Mouse (Mus musculus) frontal cortex, postnatal 36 days (tissue): ENCODE measurements around the gene Nfib.
A peak's percentile ranks its signal among the peaks of the same experiment; 100 is the strongest.

ENCODE experiments used
- DNase-seq, 2 experiments: peaks; one replicate each; pipeline ENCODE4 v3.0.0; 2022; ENCODE audit warnings: low spot score in 2 of 2

Nfib gene

DNA sequence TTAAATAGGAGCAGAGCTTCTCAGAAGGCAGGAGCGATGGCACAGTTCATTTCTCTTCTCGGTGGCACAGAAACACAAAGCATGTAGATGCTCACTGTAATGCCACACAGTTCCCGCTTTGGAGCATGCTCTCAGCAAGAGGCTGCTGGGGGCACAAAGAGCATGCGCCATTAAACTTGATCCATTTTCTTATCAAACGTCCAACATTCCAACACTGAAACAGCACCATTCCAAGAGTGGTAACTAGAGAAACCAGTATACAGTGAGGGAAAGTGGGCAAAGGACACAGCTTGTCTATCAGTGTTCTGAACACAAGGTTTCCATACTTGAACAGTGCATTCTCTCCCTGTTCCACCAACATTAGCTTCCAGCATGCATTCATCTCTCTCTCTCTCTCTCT lies 206.3 kb downstream of the Nfib start:
- peak in 1 of 2 experiments; percentile 54 for DNase-seq

DNA sequence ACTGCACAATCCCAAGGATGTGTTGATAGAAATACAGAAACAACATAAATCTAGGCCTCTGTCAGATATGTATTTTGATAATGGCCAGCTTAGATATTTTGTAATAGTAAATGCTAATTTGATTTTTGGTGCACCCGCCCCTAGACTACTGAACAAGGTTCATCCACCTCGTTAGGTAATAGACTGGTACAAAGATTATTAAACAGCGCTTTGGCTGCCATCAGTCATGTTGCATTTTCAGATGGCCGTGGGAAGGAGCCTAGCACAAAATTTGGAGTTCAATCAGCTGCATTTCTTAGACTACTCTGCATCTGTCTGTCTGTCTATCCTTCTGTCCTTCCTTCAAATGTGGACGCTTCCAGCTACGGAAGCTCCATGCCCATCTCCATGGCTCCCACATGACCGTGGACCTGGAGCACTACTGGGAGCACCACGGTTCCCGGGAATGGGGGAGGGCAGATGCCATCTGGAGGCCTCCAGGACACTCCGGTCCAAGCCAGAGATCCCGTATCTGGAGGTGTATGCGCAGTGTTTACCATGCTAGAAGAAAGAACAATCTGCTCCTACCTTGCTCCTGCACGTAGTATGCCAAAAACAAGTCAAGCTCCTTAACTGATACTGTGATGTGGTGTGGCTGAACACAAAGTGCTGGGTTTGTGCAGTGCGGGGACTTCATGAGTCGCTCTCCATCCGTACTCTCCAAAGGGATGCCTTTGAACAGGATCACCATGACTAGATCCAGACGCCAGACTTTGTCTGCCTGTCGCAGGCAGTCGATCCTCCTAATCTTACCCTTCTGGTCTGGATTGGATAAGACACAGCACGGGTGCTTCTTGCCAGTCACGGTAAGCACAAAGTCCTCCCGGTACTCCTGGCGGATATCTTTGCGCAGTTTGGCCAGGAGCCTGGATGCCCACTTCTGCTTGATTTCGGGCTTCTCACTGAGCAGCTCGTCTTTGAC lies 207.6 kb downstream of the Nfib start:
- peak in 1 of 2 experiments; percentile 56 for DNase-seq

DNA sequence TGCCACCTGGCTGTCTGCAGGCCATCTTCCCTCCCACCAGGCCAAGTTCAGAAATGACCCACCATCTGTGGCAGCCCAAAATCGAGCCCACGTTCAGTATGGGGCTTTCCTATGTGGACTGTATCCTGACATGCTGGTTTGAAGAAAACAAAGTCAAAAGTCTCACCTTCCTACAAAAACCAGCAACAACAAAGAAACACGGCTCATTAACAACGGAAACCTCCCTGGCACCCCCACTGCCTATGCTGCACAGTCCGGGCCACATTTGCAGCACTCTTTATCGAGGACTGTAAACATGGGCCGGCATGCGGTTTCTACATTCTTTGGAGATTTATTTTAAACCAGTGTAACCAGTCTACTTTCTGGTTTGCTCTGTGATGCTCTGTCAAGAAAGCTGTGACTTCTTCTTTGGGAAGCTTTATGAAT lies 208.4 kb downstream of the Nfib start:
- DNase-seq: no peak

DNA sequence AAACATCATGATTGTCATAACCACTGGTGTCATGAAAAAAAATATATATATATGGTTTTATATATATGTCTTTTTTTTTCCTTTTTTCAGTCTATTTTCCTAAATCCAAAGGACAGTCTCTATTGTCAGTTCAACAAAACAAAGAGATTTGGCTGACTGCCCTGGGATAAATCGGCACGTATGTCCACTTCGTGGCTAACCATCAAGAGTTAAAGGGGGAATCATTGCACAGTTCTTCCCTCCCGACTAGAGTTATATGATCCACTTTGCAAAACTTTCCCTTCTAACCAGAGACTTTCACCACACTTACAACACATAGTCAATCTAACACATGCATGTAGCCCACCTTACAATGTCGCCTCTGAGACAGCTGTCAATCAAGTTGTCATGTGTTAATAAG lies 209.2 kb downstream of the Nfib start:
- DNase-seq: no peak

DNA sequence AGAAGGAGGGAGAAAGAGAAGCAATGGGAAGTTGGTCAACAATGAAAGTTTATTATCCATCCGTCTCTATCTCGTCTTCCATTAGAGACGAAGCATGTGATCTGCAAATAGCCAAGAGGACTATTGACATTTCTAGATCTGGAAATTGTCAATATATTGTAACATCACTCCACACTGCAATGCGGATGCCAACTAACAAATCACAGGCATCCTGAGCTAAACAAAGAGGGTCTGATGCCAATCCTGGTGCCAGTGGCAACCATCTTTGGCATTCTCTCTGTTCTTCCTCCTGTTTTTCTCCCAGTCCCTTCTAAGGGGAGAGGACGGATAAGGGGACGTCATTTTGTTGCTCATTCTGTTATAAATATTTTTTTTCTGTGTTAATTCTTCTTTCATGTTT lies 209.9 kb downstream of the Nfib start:
- DNase-seq: no peak

DNA sequence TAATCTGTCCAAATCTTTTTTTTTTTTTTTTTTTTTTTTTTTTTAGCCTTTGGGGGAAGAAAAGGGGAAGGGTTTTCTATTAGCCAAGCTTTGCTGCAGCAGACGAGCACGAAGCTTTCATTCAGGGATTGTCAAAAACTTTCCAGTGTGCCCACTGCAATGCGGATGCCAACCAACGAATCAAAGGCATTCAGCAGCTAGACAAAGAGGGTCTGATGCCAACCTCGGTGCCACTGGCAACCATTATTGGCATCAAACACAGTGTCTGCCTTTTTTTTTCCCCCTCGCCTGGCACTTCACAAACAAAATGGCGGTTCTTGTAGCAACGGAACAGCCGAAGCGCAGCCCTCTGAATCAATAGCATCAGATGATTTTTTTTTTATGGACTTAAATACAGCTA lies 210.7 kb downstream of the Nfib start:
- DNase-seq: peak; percentile 59 to 73

DNA sequence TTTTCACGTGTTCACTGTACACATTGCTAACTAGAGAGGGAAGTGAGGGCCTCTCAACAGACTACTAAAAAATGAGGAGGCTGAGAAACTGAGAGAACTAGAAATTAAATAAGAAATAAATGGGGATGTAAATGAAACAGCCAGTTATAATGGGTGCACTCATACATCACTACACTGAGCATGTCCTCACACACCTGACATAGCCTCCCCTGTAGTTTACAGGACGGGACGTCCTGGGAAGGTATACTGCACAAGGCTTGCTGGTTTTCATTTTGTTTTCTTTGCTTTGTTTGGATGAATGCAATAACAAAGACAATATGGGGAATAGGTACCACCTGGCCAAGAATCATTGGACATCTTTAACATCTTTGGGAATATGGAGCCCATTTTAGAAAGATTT lies 211.1 kb downstream of the Nfib start:
- no peak for DNase-seq

DNA sequence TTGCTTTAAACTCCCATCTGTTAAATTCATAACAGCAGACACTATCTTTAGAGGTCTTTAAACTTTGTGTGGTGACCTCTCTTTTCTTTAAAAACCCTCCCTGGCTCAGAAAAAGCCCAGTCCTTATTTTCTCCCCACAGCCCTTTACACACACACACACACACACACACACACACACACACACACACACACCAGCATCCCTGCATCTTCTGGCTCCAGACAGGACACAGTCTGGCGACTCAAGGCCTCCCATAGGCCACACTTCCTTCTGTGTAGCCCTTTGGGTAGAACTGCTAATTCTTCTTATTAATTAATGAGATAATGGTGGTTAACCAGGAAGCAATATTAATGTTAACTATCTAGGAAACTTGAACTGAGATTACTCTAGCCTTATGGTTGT lies 211.7 kb downstream of the Nfib start:
- no peak for DNase-seq

DNA sequence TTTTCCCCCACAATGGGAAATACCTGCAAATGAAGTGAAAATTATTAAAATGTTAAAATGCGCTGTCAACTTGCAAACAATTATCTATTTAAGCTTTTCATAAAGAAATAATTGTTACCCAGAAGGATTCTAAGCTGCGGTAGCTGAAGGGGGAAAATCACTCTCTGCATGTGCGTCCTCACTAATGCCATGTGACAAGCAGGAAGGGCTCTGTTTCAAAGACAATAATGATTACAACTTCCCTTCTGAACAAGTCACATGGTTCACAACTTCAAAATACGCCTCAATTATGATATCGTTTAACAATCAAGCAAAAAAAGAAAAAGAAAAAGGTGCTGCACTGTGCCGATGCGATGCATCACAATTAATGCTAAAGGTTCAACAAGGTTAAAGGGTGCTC lies 212.2 kb downstream of the Nfib start:
- no peak for DNase-seq

DNA sequence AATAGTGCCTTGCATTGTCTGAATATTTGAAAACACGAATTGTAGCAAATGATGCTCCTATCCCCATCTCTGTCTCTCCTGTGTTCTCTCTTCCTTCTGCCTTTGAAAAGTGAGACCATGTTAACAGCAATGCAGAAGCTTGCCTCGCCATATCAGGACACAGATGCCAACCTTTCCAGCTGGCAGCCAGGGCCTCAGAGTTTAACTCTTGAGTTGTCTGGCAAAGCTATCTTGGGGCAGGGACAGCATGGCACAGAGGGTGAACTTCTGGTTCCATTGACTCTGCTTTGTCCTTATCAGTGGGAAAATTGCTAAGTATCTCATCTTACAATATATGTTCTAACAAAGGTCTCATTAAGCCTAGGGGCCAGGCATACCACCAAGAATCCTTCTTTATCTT lies 212.8 kb downstream of the Nfib start:
- no peak for DNase-seq

DNA sequence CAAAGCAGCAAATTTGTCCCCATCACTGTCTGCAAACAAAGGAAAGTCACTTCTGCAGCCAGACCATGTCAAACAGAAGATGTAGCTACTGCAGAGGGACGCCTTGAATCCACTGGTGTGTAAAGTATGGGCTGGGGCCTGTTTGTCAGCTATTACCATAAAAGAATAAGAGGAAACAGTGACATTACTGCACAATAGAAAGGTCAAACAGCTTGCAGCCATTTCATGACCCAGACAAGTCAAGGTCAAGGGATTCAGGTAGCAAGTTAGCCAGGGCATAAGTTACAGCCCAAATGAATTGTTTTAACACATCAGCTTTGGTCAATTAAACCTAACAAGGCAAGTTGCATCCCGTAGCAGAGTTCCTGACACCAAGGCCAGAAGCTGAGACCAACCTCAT lies 215.6 kb downstream of the Nfib start:
- DNase-seq: no peak

DNA sequence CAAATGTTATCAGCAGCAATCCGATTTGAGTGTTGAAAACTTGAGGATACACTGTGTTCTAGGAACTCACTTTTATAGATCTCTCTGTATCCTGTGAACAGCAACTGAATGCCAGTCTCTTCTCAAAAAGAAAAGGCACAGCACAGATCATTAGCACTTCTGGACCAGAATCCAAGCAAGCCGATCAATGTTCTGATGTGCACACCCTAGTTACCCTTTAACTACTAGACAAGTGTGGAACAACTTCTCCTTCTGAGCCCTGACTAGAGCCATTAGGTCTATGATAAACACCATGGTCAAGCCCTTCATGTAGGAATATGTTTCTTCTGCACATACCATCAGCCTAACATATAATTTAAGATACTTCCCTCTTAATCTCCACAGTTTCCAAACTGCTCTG lies 219.6 kb downstream of the Nfib start:
- DNase-seq: no peak

DNA sequence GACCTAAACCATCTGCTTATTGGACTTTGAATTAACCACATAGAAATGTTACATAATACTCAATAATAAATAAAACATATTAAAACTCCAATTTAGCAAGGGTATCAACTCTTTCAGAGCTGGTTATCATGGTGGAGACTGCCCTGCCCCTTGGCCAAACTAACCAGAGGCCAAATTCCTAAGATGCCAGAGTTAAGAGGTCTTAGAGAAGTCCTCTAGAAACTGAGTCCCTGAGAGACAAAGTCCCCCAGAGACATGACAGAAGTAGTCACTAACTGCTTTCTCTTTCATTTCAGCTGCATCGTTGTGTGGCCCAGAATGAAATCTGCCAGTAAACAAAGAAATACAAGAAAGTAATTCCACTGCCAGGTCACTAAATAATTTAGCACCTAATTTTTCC lies 221.7 kb downstream of the Nfib start:
- no peak for DNase-seq

DNA sequence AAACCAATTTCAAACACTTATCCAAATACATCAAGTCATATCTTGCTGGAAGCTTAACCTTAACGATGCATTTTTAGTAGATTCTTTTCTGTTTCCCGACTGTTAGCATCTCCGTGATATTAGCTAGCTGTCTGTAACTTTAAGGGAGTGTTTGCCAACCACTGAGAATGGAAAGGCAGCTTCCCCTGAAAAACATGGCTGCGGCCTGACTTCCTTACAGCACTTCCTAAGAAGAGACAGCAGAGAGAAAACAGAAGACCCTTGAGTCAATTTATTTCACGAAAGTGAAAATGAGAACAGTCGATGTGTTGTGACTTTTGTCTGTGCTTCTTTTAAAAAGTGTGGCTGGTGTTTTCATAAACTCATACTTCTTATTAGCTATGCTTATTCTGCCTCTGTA lies 222.3 kb downstream of the Nfib start:
- DNase-seq: no peak

DNA sequence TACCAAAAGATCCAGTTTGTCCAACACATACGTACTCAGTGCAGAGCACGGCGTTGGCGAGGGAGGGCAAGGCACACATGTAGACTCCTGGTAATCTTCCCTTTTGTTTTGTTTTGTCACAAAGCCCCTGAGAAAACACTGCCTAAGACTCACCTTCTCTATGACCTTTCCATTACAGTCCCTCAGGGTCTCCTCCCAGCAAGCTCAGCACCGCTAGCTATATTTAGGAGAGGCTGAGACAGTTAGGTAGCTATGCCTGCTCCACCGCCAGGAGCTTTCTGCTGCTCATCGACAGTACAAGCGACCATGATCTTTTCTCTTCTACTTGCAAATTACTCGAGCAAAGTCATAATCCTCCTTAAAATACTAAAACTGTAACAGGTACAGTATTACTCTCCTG lies 224.9 kb downstream of the Nfib start:
- DNase-seq: no peak

DNA sequence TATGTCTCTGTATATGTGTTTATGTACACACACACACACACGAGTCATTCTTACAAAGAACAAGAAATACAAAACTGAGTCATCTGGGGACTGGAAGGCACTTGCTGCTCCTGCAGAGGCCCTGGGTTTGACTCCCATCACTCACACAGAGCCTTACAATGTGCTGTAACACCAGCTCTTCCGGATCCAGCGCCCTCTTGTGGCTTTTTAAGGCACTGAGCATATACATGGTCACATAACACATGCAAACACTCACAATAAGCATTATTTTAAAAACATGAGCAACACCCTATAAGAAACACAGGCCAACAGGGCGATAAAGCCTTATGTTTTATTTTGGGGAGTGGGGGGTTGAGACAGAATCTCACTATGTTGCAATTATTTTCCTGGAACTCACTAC lies 226.2 kb downstream of the Nfib start:
- DNase-seq: no peak

DNA sequence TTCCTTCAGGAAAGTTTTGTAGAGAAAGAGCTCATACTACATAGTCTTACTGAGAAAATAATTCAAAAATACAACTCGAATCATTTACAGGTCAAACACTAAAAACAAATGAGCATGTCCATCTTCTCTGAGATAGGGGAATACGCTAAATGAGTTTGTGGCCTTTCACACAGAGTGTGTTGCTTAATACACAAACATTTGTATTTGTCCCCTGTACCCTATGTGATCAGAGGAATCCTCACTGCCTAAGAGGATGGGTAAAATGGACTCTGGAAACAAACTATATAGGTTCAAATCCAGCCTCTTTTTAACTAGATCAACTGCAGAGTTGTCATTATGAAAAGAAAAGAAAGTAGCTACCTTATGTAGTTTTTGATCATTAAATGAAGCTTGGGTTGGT lies 227.8 kb downstream of the Nfib start:
- DNase-seq: no peak

DNA sequence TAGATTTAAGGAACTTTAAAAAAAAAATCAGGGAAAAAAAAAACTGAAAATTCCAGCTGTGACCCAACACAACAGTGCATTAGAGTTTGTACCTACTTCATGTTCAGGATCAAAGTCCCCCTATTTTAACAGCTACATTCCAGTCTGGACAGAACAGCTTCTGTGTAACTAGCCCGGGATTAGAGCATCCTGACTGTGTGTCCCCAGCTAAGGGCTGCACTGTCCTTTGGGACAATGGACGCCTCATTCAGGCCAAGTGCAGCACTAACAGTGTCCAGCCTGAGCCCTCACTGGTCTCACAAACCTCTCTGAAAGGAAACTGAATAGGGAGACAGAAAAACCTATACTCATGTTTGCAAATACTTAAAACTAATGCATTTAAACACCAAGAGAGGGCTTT lies 229.1 kb downstream of the Nfib start:
- DNase-seq: no peak

DNA sequence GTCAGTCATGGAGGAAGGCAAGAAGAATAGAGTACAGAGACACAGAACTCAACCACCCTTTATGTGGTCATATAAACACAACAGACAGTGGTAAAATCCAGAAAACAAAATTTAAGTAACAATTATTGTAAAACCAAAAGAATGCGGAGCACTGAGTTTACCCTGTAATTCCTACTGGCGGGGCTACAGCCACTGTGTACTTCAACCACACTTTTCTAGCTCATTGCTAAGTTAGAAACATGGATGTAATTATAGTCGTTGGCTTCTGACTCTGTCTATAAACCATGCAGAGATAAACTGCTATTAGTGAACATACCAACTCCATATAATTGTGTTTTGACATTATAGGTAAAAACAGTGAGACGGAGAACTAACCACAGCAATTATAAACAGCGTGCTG lies 231.2 kb downstream of the Nfib start:
- DNase-seq: no peak

DNA sequence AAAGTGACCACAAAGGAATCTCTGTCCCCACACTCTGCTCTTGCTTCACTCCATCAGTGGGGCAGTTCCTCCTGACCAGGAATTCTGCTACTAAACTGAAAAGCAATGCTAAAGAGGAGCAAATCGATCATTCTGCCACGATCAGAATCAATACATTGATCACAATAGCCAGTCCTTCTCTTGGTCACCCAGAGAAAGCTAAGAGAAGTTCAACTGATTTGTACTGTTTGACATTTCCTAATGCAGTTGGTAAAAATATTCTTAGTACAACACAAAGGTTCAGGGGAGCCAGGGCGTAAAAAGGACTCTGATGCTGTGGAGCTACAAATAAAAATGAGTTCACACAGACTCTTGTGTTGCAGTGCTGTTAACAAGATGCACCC lies 234.6 kb downstream of the Nfib start:
- no peak for DNase-seq

DNA sequence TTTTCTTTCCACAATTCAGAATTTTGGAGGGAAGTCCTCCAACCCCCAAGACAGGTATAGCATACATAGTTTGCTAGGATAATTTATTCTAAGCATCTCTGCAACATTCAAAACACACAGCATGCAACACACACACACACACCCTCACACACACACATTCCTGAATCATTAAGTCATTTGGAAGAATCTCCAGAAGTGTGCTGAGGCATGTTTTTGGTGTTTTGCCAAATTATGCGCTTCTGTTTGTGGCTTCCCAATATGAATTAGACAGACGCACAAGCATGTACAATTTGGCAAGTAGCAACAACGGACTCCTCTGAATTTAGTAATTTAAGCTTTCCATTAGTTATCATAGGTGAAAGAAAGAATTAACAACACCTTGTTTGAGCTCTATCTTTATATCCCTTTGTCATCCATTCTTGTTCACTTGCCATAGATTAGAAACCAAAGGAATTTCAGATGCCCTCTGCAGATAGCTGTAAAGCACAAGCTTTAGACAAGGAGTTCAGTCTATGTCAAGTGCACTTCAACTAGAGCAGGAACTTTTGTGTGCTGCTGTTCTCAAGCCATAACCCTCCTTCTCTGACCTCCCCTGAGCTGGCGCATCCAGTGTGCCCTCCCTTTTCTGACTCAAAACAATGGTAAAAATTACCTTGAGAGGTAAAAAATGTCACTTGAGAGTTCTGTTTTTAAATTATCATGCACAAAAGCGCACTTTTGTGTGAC lies 235.2 kb downstream of the Nfib start:
- DNase-seq: no peak

DNA sequence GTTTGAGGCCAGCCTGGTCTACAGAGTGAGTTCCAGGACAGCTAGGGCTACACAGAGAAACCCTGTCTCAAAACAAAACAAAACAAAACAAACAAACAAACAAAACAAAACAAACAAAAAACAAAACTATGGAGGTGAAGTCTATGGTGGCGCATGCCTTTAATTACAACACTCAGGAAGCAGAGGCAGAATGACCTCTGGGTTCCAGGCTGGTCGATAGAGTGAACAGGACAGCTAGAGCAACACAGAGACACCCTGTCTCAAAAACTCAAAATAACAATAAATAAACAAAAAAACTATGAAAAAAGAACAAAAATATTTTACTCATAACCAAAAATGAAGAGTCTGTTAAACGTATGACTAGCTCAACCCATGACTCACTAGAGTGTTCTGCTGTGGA lies 236.6 kb downstream of the Nfib start:
- DNase-seq: no peak

DNA sequence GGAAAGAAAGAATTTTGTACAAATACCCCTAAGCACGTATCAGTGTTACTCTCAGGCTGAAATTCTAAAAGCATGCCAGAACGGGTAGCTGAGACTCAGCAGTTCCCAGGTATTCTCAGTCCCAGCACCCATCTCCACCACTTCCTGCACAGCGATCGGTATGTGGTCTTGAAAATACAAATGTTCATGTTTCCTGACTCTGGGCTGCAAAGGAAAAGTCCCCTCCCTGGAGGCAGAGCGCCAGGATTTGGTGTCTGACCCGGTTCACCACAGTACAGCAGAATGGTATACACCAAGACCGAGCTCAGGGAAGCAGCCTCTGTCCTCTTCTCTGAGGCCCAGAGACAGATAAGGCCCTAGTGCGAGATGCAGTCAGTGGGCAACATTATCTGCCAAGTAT lies 238.8 kb downstream of the Nfib start:
- DNase-seq: no peak
